Mouse (Mus musculus): ENCODE data around the gene Ctnna2.

DNA sequence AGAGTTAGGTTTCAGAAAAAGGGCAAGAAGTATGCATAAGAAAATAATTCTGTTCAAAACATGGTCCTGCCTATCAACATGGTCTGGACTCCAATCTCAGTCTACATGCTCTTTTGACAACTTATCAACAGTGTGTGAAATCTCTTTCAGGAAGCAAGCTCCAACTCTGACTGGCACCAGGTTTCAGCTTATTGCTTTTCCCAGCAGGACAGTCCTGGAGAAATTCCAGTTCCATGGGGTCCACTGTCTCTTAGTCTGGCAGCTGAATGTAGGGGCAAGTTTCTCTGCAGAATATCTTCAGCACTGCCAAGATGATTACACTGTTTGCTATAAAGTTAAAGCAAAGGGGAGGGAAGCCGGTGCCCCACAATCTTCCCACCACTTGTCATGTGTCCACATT is 130.1 kb downstream of the Ctnna2 start:
- TF ChIP-seq POLR2A (IDR thresholded peaks at IDR 0.05; ENCODE audit: control insufficient read depth, extremely low read depth, insufficient read depth, low read length, poor library complexity), result no peak
- TF ChIP-seq CTCF (IDR thresholded peaks at IDR 0.05; ENCODE audit: borderline replicate concordance, control insufficient read depth, extremely low read depth, insufficient read depth, low read length, poor library complexity), result no peak

Data from thymus, adult 2 months (tissue).